Mouse (Mus musculus): ENCODE measurements around the gene Kif2c. TPM values are rescaled to one million over a fixed set of nuclear protein-coding genes. Genes with fewer than 3 reads are reported as not detected.

Gene Kif2c
- polyA plus RNA-seq, 1 experiment, result 0.16 TPM

GRCm38 (mm10) chr4:117150212-117150733 is 32.2 kb downstream of the Kif2c start:
- Histone ChIP-seq H3K4me3 (replicated peaks; ENCODE audit: insufficient read depth, low read depth, low read length) (no peak overlapping the region), H3K4me1 (ENCODE audit: control insufficient read depth, insufficient read depth, low read length) (no peaks in the 10 kb centered on the region), H3K27me3 (ENCODE audit: control insufficient read depth, insufficient read depth, low read length) (no peaks in the 10 kb centered on the region), H3K27ac (ENCODE audit: insufficient read depth, low read length) (no peak overlapping the region)
- 83% methylated on average over 6 of the region's 6 CpGs for WGBS
- no peak for TF ChIP-seq POLR2A (IDR thresholded peaks at IDR 0.05; ENCODE audit: borderline replicate concordance, insufficient read depth, low read length)
- TF ChIP-seq CTCF (IDR thresholded peaks at IDR 0.05; ENCODE audit: borderline replicate concordance, insufficient read depth, low read depth, low read length), result no peak
- no peak for DNase-seq

GRCm38 (mm10) chr4:117149291-117150211 is 32.9 kb downstream of the Kif2c start:
- no peak overlapping the region for H3K4me3 ChIP-seq (replicated peaks; ENCODE audit: insufficient read depth, low read depth, low read length)
- H3K27me3 ChIP-seq (ENCODE audit: control insufficient read depth, insufficient read depth, low read length), result no peaks in the 10 kb centered on the region
- no peak overlapping the region for H3K27ac ChIP-seq (ENCODE audit: insufficient read depth, low read length)
- H3K4me1 ChIP-seq (ENCODE audit: control insufficient read depth, insufficient read depth, low read length), result no peaks in the 10 kb centered on the region
- 76% methylated on average over 6 of the region's 6 CpGs for WGBS
- TF ChIP-seq POLR2A (IDR thresholded peaks at IDR 0.05; ENCODE audit: borderline replicate concordance, insufficient read depth, low read length) (no peak), CTCF (IDR thresholded peaks at IDR 0.05; ENCODE audit: borderline replicate concordance, insufficient read depth, low read depth, low read length) (no peak)
- DNase-seq, result no peak

GRCm38 (mm10) chr4:117148815-117149214 is 33.6 kb downstream of the Kif2c start:
- H3K27ac ChIP-seq (ENCODE audit: insufficient read depth, low read length), result no peak overlapping the region
- H3K27me3 ChIP-seq (ENCODE audit: control insufficient read depth, insufficient read depth, low read length), result no peaks in the 10 kb centered on the region
- no peak for DNase-seq
- H3K4me1 ChIP-seq (ENCODE audit: control insufficient read depth, insufficient read depth, low read length), result no peaks in the 10 kb centered on the region
- H3K4me3 ChIP-seq (replicated peaks; ENCODE audit: insufficient read depth, low read depth, low read length), result no peak overlapping the region
- 60% methylated on average over 24 of the region's 24 CpGs for WGBS
- no peak for TF ChIP-seq POLR2A (IDR thresholded peaks at IDR 0.05; ENCODE audit: borderline replicate concordance, insufficient read depth, low read length)
- no peak for TF ChIP-seq CTCF (IDR thresholded peaks at IDR 0.05; ENCODE audit: borderline replicate concordance, insufficient read depth, low read depth, low read length)

GRCm38 (mm10) chr4:117148047-117148713 is 34.3 kb downstream of the Kif2c start:
- Histone ChIP-seq H3K27me3 (ENCODE audit: control insufficient read depth, insufficient read depth, low read length) (no peaks in the 10 kb centered on the region), H3K4me3 (replicated peaks; ENCODE audit: insufficient read depth, low read depth, low read length) (no peak overlapping the region), H3K4me1 (ENCODE audit: control insufficient read depth, insufficient read depth, low read length) (no peaks in the 10 kb centered on the region), H3K27ac (ENCODE audit: insufficient read depth, low read length) (no peak overlapping the region)
- TF ChIP-seq CTCF (IDR thresholded peaks at IDR 0.05; ENCODE audit: borderline replicate concordance, insufficient read depth, low read depth, low read length), result no peak
- no peak for TF ChIP-seq POLR2A (IDR thresholded peaks at IDR 0.05; ENCODE audit: borderline replicate concordance, insufficient read depth, low read length)
- no peak for DNase-seq
- WGBS, result 79% methylated on average over 18 of the region's 18 CpGs

GRCm38 (mm10) chr4:117146176-117146575 is 36.3 kb downstream of the Kif2c start:
- TF ChIP-seq POLR2A (IDR thresholded peaks at IDR 0.05; ENCODE audit: borderline replicate concordance, insufficient read depth, low read length) (no peak), CTCF (IDR thresholded peaks at IDR 0.05; ENCODE audit: borderline replicate concordance, insufficient read depth, low read depth, low read length) (peak; percentile 70)
- no peaks in the 10 kb centered on the region for H3K27me3 ChIP-seq (ENCODE audit: control insufficient read depth, insufficient read depth, low read length)

GRCm38 (mm10) chr4:117145248-117145647 is 37.2 kb downstream of the Kif2c start:
- no peaks in the 10 kb centered on the region for H3K4me1 ChIP-seq (ENCODE audit: control insufficient read depth, insufficient read depth, low read length)
- H3K27ac ChIP-seq (ENCODE audit: insufficient read depth, low read length), result no peak overlapping the region
- TF ChIP-seq CTCF (IDR thresholded peaks at IDR 0.05; ENCODE audit: borderline replicate concordance, insufficient read depth, low read depth, low read length), result no peak
- TF ChIP-seq POLR2A (IDR thresholded peaks at IDR 0.05; ENCODE audit: borderline replicate concordance, insufficient read depth, low read length), result no peak
- 94% methylated on average over 13 of the region's 13 CpGs for WGBS
- H3K27me3 ChIP-seq (ENCODE audit: control insufficient read depth, insufficient read depth, low read length), result no peaks in the 10 kb centered on the region
- no peak overlapping the region for H3K4me3 ChIP-seq (replicated peaks; ENCODE audit: insufficient read depth, low read depth, low read length)
- no peak for DNase-seq

More at GRCm38 (mm10) chr4:117146176-117146575, 36.3 kb downstream of the Kif2c start:
- H3K4me1 ChIP-seq (ENCODE audit: control insufficient read depth, insufficient read depth, low read length), result no peaks in the 10 kb centered on the region
- peak; percentile 76 to 77 for DNase-seq
- H3K4me3 ChIP-seq (replicated peaks; ENCODE audit: insufficient read depth, low read depth, low read length), result no peak overlapping the region
- 26% methylated on average over 15 of the region's 15 CpGs for WGBS
- H3K27ac ChIP-seq (ENCODE audit: insufficient read depth, low read length), result no peak overlapping the region

GRCm38 (mm10) chr4:117143023-117143422 is 39.4 kb downstream of the Kif2c start:
- DNase-seq, result peak in 1 of 2 experiments; percentile 0
- no peak for TF ChIP-seq CTCF (IDR thresholded peaks at IDR 0.05; ENCODE audit: borderline replicate concordance, insufficient read depth, low read depth, low read length)
- no peak for TF ChIP-seq POLR2A (IDR thresholded peaks at IDR 0.05; ENCODE audit: borderline replicate concordance, insufficient read depth, low read length)
- no peaks in the 10 kb centered on the region for H3K27me3 ChIP-seq (ENCODE audit: control insufficient read depth, insufficient read depth, low read length)
- no peaks in the 10 kb centered on the region for H3K4me1 ChIP-seq (ENCODE audit: control insufficient read depth, insufficient read depth, low read length)
- no peak overlapping the region for H3K27ac ChIP-seq (ENCODE audit: insufficient read depth, low read length)
- WGBS, result 58% methylated on average over 7 of the region's 7 CpGs
- H3K4me3 ChIP-seq (replicated peaks; ENCODE audit: insufficient read depth, low read depth, low read length), result no peak overlapping the region

All from cerebellum, adult 2 months (tissue).